Mouse (Mus musculus): Measurements from ENCODE around the gene Pld6.
"Not testable (repeated sequence)": the region's sequence is repeated elsewhere in the genome, so short reads cannot be mapped to it uniquely, and the experiment has no call there.

Pld6 gene

GRCm38 (mm10) chr11:59743712-59744111 is 43.7 kb downstream of the Pld6 start:
- no peak for DNase-seq

DNA sequence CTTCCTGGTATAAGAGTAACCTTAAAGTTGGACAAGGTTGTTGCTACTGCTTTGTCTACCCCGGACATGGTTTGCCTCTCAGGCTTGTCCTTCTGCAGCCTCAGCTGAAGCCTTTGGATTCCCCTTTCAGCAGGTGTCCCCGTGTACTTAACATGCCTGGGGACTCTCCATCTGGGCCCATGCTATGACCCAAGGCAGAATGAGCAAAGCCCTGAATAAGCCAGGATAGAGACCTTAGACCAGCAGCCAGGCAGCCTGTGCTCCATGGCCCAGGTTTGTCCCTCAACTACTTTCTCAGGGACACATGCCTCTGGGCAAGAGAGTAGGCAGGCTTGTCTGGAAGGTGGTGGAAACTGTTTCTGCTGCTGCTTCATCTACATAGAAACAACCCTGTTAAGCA is 44.1 kb downstream of the Pld6 start:
- no peak for DNase-seq

DNA sequence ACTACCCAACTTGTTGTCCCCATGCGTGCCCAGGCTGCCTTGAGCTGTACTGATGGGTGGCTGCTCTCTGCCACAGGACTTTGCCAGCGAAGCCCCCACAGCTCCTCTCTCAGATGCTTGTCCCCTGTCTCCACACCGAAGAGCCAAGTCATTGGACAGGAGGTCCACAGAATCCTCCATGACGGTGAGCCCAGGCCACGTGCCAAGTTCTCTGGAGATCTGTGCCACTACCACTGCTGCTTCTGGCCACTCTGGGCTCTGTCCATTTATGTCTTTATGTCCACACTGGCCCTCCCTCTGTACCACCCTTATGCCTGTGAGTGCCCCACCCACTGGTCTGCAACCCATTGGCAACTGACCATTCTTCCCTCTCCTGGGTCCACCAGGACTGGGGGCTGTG is 45.5 kb downstream of the Pld6 start:
- no peak for DNase-seq

DNA sequence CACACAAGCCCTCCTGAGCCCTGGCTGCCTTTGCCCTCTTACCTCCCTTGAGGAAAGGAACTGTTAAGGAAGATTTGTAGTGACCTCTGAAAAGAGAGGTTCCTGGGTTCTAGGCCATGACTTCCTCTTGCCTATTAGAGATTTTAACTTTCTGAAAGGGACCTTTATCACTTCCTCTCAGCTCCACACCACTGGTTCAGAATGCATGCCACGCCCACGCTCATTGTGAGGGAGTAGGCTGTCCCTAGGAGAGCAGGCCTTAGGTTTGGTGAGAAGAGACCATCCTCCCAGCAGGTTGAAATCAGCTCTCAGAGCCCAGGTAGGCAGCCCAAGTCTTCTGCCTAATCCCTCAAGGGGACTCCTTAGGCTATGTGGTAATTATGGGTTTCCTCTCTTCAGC is 47.4 kb downstream of the Pld6 start:
- no peak for DNase-seq

DNA sequence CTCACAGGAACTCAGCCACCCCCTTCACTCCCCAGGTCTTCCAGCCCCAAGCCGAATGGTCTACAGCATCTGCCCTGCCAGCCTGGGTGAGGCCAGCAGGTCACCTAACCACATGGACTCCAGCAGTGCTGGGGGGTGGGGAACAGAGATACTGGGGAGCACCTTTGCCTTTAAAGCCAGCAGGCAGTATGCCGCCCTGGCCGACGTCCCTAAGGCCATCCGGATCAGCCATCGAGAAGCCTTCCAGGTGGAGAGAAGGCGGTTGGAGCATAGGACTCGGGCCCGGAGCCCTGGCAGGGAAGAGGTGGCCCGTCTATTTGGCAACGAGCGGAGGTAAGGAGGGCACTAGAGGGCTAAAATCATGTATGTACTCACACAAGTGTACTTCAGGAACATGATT is 50.2 kb downstream of the Pld6 start:
- DNase-seq: no peak

DNA sequence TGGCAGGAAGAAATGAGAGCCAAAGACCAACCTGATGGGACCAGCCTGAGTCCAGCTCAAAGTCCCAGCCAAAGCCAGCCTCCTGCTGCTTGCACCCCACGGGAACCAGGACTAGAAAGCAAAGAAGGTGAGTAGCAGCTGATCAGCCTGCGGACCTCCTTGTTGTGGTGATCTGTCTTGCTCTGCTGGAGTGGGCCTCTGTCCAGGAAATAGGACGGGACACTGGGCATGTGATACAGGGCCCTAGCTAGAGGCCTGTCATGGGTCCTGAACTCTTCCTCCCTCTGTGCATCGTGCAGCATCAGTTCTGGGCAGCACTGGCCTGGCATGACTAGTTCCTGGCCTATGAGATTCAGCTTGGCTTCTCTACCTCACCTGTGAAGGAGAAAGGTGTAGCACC is 51.5 kb downstream of the Pld6 start:
- not testable (repeated sequence) for DNase-seq

DNA sequence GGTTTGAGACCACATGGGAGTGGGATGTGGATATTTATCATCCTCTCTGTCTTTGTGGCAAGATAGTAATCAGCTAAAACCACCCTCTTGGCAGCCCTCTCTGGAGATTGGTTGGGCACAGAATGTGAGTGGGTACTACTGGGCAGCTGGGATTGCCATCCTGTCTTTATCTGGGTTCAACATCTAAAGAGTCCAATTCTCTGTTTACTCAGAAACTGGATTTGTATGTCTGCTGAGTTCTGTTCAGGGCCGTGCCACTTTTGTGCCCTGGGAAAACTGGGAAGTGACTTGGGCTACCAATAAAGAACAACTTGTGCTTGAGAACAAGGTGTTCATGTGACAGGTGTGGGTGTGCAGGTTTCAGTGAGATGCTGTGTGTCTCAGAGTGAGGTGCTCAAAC is 53.1 kb downstream of the Pld6 start:
- no peak for DNase-seq

Measured in kidney, postnatal 10 days (tissue).